Mouse (Mus musculus) cerebellum, postnatal 36 days (tissue): ENCODE measurements around the gene Wfdc11.
"Not testable (repeated sequence)": the region's sequence is repeated elsewhere in the genome, so short reads cannot be mapped to it uniquely, and the experiment has no call there.

Source experiments
- DNase-seq, 2 experiments: peaks; one replicate each; pipeline ENCODE4 v3.0.0; 2021 to 2022; ENCODE audit warnings: mixed read lengths in 2 of 2

Wfdc11 gene

GRCm38 (mm10) chr2:164673987-164674386 is at the start of gene Wfdc11:
TSS of gene Wfdc11 (minus strand) at chr2:164674087.
- no peak for DNase-seq

- no peak for DNase-seq
Measured at GRCm38 (mm10) chr2:164723276-164723675, 49.4 kb upstream of the Wfdc11 start.

DNA sequence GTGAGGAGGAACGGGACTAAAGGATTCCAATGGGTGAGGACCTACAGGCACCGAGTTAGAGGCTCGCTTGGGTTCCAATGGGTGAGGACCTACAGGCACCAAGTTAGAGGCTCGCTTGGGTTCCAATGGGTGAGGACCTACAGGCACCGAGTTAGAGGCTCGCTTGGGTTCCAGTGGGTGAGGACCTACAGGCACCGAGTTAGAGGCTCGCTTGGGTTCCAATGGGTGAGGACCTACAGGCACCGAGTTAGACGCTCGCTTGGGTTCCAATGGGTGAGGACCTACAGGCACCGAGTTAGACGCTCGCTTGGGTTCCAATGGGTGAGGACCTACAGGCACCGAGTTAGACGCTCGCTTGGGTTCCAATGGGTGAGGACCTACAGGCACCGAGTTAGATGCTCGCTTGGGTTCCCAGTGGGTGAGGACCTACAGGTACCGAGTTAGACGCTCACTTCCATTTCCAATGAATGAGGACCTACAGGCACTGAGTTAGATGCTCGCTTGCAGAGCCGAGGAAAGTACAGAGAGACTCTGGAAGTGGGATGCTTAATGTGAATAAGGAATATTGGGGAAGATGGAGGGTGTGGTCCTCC is 42.4 kb upstream of the Wfdc11 start:
- not testable (repeated sequence) for DNase-seq

GRCm38 (mm10) chr2:164715005-164715404 is 41.1 kb upstream of the Wfdc11 start, which contains the start of gene Spint5:
TSS of gene Spint5 (plus strand) at chr2:164715305.
- no peak for DNase-seq

- no peak for DNase-seq
Measured at GRCm38 (mm10) chr2:164705991-164706390, 32.1 kb upstream of the Wfdc11 start.

GRCm38 (mm10) chr2:164705328-164705727 is 31.4 kb upstream of the Wfdc11 start:
- DNase-seq = no peak

- DNase-seq = no peak
Measured at GRCm38 (mm10) chr2:164704235-164704634, 30.3 kb upstream of the Wfdc11 start.

DNA sequence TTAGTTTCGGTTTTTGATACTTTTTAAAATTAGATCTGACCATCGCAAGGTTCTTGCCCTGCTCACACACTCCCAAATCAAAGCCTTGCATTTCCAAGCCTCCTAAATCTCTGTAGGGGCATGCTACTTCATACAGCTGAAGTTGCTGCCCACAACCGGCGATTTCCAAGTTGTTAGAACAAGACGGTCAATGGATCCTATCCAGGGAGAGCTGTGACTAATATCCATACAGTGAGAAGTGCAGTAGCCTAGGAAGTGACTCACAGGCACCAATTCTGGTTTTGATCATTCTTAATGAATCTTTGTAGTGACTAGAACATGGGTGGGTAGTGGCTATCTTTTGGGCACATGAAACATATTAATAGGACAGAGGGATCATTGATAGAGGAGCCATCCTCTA is 27.9 kb upstream of the Wfdc11 start:
- no peak for DNase-seq

GRCm38 (mm10) chr2:164700959-164701358 is 27.1 kb upstream of the Wfdc11 start:
- no peak for DNase-seq

- no peak for DNase-seq
Measured at GRCm38 (mm10) chr2:164698201-164698600, 24.3 kb upstream of the Wfdc11 start, which contains the start of gene Spint4. TSS of gene Spint4 (plus strand) at chr2:164698501.

- no peak for DNase-seq
Measured at GRCm38 (mm10) chr2:164684807-164685206, 10.9 kb upstream of the Wfdc11 start, which contains the start of gene Wfdc13. TSS of gene Wfdc13 (plus strand) at chr2:164685107.

DNA sequence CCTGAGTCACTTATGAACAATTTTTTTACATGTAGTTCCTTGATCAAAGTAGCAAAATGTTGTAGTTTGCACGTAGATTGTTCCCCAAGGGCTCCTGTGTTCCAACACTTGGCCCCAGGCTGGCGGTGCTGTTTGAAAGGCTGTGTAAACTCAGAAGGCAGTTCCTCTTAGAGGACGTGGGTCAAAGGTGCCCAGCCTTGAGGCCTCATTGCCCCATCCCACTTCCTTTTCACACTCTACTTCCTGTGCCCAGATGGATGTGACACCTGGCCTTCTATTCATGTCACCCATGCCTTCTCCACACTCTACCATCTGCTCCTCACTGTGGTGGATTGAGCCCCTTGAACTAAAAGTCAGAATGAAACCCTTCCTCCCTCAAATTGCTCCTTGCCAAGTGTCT is 6.0 kb upstream of the Wfdc11 start:
- no peak for DNase-seq

DNA sequence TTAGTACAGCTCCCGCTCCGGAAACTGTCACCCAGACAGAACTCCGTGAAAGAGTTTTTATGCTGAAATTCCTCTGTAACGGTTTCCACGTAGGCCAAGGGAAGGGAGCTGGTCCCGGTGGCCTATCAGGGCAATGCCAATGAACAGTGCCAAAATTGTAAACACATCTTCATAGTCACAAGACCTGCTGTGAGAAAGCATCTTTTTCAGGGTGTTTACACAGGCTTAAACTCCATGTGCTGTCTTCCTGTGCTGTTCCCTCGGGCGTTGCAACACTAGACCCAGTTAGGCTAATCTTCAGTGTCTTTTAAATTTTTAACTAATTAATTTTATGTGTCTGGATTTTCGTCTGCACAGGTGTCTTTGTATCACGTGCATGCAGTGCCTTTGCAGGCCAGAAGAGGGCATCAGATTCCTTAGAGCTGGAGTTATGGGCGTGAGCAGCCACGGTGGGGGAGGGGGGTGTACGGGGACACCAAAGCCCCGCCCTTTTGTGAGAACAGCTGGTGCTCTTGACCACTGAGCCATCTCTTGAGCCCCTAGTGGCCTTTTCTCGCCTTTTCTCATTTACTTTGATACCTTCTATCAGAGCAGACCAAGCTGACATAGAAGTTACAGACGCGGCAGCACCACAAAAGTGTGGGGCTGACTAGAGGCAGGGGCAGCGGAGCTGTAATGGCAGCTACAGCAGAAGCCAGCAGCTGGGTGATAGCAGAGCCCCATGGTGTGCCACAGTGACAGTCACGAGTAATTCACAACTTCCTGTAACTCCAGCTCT is 5.2 kb upstream of the Wfdc11 start:
- peak; percentile 59 to 62 for DNase-seq

DNA sequence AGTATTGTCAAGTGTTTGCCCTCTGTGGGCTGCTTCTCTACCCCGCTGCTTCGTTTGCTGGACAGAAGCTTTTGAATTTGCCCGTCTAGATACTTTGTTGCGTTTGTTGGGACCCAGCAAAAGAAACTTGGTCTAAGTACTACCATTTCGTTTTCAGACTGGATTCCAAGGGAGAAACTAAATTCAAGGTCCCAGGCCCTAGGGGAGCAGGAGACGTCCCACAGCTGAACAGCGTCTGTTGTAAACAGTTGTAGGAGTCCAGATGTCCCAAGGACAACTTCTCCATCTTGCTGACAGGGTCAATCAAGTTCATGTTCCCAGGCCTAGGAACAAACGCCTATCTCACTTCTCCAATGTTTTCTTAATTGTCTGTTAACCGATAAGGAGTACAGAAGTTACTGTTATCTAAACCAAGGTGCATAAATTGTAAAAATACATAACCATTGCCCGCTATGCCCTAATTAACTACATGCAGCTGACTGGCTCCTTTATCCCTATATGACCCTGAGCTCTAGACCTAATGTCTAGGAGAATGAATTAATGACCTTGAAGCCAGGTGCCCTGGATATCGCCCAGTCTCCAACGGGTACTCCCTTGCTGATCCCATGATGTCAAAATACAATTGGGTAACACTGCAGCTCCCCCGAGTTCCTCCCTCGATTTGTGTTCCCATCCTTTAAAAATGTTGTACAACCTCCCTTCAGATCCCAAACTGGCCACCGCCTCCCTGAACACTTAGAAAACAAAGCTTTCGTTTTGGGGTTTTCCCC is 3.2 kb upstream of the Wfdc11 start:
- DNase-seq = no peak

GRCm38 (mm10) chr2:164676103-164676502 is 2.2 kb upstream of the Wfdc11 start:
- DNase-seq = no peak

- DNase-seq = no peak
Measured at GRCm38 (mm10) chr2:164670938-164671337, 2.9 kb downstream of the Wfdc11 start.

DNA sequence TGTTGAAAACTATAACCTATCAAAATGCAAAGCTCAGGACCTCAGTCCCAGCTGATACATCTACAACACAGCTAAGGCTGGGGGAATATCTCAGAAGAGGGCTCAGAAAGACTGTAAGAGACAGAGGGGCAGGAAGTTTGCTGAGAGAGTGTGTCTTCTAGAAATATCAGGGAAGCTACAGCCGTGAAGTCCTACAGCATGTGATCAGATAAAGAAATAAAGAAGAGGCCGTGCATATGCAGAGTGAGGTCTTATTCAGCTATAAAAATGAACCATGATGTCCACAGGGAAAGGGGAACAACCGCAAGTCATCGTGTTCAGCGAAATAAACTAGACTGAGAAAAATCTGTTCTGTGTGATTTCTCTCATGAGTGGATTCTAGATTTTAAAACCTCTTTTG is 3.6 kb downstream of the Wfdc11 start:
- no peak for DNase-seq

GRCm38 (mm10) chr2:164664851-164665250 is 9.0 kb downstream of the Wfdc11 start:
- no peak for DNase-seq

DNA sequence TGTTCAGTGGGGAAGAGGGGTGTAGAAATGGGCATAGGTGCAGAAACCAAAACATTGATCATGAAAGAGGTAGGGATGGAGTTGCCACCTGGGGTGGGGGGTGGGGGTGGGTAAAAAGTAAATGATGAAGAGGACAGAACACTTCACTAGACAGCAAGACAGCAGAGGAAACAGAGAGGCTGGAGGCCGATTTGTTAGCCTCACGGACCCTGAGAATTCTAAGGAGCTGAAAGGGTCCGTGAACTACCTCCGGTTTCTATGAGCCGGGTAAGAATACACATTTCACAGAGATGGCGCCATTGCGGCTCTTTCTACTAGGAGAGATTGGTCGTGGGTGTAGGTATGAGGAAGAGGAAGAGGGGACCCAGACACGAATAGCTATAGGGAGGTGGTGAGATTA is 17.4 kb downstream of the Wfdc11 start, which contains the start of gene Wfdc9:
Gene Wfdc9, minus strand, starts transcription at position 101 of the 400 bp plus-strand sequence.
- DNase-seq = no peak

GRCm38 (mm10) chr2:164655858-164656257 is 18.0 kb downstream of the Wfdc11 start, which contains the start of gene Wfdc10:
TSS of gene Wfdc10 (plus strand) at chr2:164656046.
- DNase-seq = peak; percentile 13 to 24

DNA sequence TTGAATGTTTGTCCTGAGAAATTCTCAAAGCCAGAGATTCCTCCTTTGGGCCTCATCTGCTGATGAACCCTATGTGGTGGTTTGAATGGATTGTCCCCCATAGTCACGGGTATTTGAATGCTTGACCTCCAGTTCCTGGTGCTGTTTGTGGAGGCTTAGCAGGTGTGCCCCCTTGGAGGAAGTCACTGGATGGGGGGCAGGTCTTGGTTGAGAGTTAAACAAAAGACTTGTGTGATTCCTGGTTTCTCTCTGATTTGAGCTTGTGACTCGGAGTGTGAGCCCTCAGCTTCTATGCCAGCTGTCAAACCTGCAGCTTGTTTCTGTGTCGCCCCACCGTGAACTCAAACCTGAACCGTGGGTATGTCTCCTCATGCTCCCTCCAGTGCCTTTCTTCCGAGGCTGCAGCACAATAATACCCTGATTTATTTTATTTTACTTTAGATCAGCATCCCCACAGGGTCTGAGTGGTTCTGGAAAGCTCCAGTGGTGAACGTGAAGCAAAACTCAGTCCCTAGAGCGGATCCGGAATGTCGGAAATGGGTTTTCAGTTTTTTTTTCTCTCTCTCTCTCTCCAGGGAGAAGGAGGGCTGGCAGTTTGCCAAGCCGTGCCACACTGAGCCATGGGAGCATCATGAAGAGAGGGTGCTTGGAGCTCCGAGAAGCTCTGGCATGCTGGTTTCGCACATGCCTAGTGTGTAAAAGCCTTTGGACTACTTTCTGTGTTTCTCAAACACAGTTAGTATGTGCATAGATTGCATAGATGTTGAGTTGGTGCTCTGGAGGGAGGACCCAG is 31.8 kb downstream of the Wfdc11 start:
- no peak for DNase-seq

GRCm38 (mm10) chr2:164641129-164641528 is 32.8 kb downstream of the Wfdc11 start:
- DNase-seq = no peak
